Mouse (Mus musculus): Measurements from ENCODE around the gene Ndufa13. TPM values are rescaled to one million over a fixed set of nuclear protein-coding genes. Genes with fewer than 3 reads are reported as not detected.
"Not testable (repeated sequence)": the region's sequence is repeated elsewhere in the genome, so short reads cannot be mapped to it uniquely, and the experiment has no call there.

The Ndufa13 gene
- polyA plus RNA-seq (2015; fragmentation: Nextera tagmentation; extraction: Ambion mirVana) = 288 and 310 TPM in 2 replicates

GRCm38 (mm10) chr8:69902163-69903062 is at the start of gene Ndufa13, which contains the start of the genes Tssk6 and Yjefn3:
Gene Ndufa13 (minus strand): TSS chr8:69902558.
Gene Tssk6 (plus strand): TSS chr8:69902184.
Gene Yjefn3 (minus strand): TSS chr8:69902712.
- whole genome bisulfite sequencing = 2% methylated on average over 89 of the region's 89 CpGs
- no peaks in the 10 kb centered on the region for H3K27me3 ChIP-seq (ENCODE audit: insufficient read depth, low read length)
- peak within 1 kb of the TSS; percentile 85 for H3K27ac ChIP-seq
- H3K4me2 ChIP-seq (ENCODE audit: low read length) = peak within 1 kb of the TSS; percentile 84
- no peak for TF ChIP-seq CTCF (IDR thresholded peaks at IDR 0.05; ENCODE audit: low read depth)
- peak within 1 kb of the TSS; percentile 68 for H3K9ac ChIP-seq (ENCODE audit: low read depth, low read length)
- DNase-seq (ENCODE audit: low spot score) = no peak
- peaks cover 5% of the 10 kb centered on the region; the same call in 1 of the 2 replicates for H3K4me1 ChIP-seq (replicated peaks; ENCODE audit: insufficient read depth, low read length)
- no peaks in the 10 kb centered on the region for H3K9me3 ChIP-seq (replicated peaks; ENCODE audit: low read length)
- peak within 1 kb of the TSS; percentile 55 for H3K4me3 ChIP-seq (replicated peaks; ENCODE audit: low read depth, low read length)
- ATAC-seq (replicated peaks; ENCODE audit: low FRiP score, low read depth) = peak; percentile 41
- H3K36me3 ChIP-seq (ENCODE audit: insufficient read depth, low read length) = 0 out of 2 replicates have a peak, but pooled peaks cover 3% of the 10 kb centered on the region

GRCm38 (mm10) chr8:69950300-69950699 is 47.9 kb upstream of the Ndufa13 start:
- peaks cover 4% of the 10 kb centered on the region; the same call in 1 of the 2 replicates for H3K4me1 ChIP-seq (replicated peaks; ENCODE audit: insufficient read depth, low read length)
- H3K9ac ChIP-seq (ENCODE audit: low read depth, low read length) = no peak overlapping the region
- H3K4me2 ChIP-seq (ENCODE audit: low read length) = no peak overlapping the region
- ATAC-seq (replicated peaks; ENCODE audit: low FRiP score, low read depth) = peak; percentile 40; the same call in 1 of the 2 replicates
- no peak overlapping the region for H3K4me3 ChIP-seq (replicated peaks; ENCODE audit: low read depth, low read length)
- 96% methylated on average over 2 of the region's 2 CpGs for WGBS
- no peaks in the 10 kb centered on the region for H3K9me3 ChIP-seq (replicated peaks; ENCODE audit: low read length)
- TF ChIP-seq CTCF (IDR thresholded peaks at IDR 0.05; ENCODE audit: low read depth) = no peak
- H3K27me3 ChIP-seq (ENCODE audit: insufficient read depth, low read length) = no peaks in the 10 kb centered on the region
- H3K36me3 ChIP-seq (ENCODE audit: insufficient read depth, low read length) = peaks cover 7% of the 10 kb centered on the region; the same call in 1 of the 2 replicates
- DNase-seq (ENCODE audit: low spot score) = no peak
- no peak overlapping the region for H3K27ac ChIP-seq

GRCm38 (mm10) chr8:69942495-69942894 is 40.1 kb upstream of the Ndufa13 start:
- WGBS = 92% methylated on average over 2 of the region's 3 CpGs
- H3K4me2 ChIP-seq (ENCODE audit: low read length); ATAC-seq (replicated peaks; ENCODE audit: low FRiP score, low read depth); H3K4me3 ChIP-seq (replicated peaks; ENCODE audit: low read depth, low read length); H3K27me3 ChIP-seq (ENCODE audit: insufficient read depth, low read length); H3K27ac ChIP-seq; H3K9me3 ChIP-seq (replicated peaks; ENCODE audit: low read length); H3K9ac ChIP-seq (ENCODE audit: low read depth, low read length); H3K36me3 ChIP-seq (ENCODE audit: insufficient read depth, low read length); DNase-seq (ENCODE audit: low spot score): not testable (repeated sequence)
- H3K4me1 ChIP-seq (replicated peaks; ENCODE audit: insufficient read depth, low read length) = peaks cover 12% of the 10 kb centered on the region

- H3K27ac ChIP-seq = no peak overlapping the region
- H3K9me3 ChIP-seq (replicated peaks; ENCODE audit: low read length) = no peaks in the 10 kb centered on the region
- no peak for ATAC-seq (replicated peaks; ENCODE audit: low FRiP score, low read depth)
- H3K4me3 ChIP-seq (replicated peaks; ENCODE audit: low read depth, low read length) = no peak overlapping the region
- peaks cover 17% of the 10 kb centered on the region for H3K4me1 ChIP-seq (replicated peaks; ENCODE audit: insufficient read depth, low read length)
- no peak for DNase-seq (ENCODE audit: low spot score)
- WGBS = 87% methylated on average over 2 of the region's 2 CpGs
- no peak for TF ChIP-seq CTCF (IDR thresholded peaks at IDR 0.05; ENCODE audit: low read depth)
- H3K9ac ChIP-seq (ENCODE audit: low read depth, low read length) = no peak overlapping the region
- H3K4me2 ChIP-seq (ENCODE audit: low read length) = no peak overlapping the region
- H3K36me3 ChIP-seq (ENCODE audit: insufficient read depth, low read length) = peaks cover 4% of the 10 kb centered on the region; the same call in 1 of the 2 replicates
- H3K27me3 ChIP-seq (ENCODE audit: insufficient read depth, low read length) = no peaks in the 10 kb centered on the region
These were observed 38.0 kb upstream of the Ndufa13 start for GRCm38 (mm10) chr8:69940386-69940785.

GRCm38 (mm10) chr8:69939633-69940032 is 37.3 kb upstream of the Ndufa13 start:
- TF ChIP-seq CTCF (IDR thresholded peaks at IDR 0.05; ENCODE audit: low read depth) = no peak
- DNase-seq (ENCODE audit: low spot score) (peak; percentile 77), ATAC-seq (replicated peaks; ENCODE audit: low FRiP score, low read depth) (peak; percentile 88)
- H3K4me2 ChIP-seq (ENCODE audit: low read length) = no peak overlapping the region
- no peak overlapping the region for H3K9ac ChIP-seq (ENCODE audit: low read depth, low read length)
- no peaks in the 10 kb centered on the region for H3K27me3 ChIP-seq (ENCODE audit: insufficient read depth, low read length)
- 22% methylated on average over 3 of the region's 3 CpGs for WGBS
- peaks cover 10% of the 10 kb centered on the region for H3K36me3 ChIP-seq (ENCODE audit: insufficient read depth, low read length)
- H3K4me3 ChIP-seq (replicated peaks; ENCODE audit: low read depth, low read length) = no peak overlapping the region
- 0 out of 2 replicates have a peak overlapping the region, but pooled peaks have one; percentile 64 for H3K27ac ChIP-seq
- H3K9me3 ChIP-seq (replicated peaks; ENCODE audit: low read length) = no peaks in the 10 kb centered on the region
- H3K4me1 ChIP-seq (replicated peaks; ENCODE audit: insufficient read depth, low read length) = peaks cover 17% of the 10 kb centered on the region

GRCm38 (mm10) chr8:69938245-69938982 is 36.1 kb upstream of the Ndufa13 start:
- Histone ChIP-seq H3K4me2 (ENCODE audit: low read length) (no peak overlapping the region), H3K27ac (no peak overlapping the region), H3K4me3 (replicated peaks; ENCODE audit: low read depth, low read length) (no peak overlapping the region), H3K4me1 (replicated peaks; ENCODE audit: insufficient read depth, low read length) (peaks cover 14% of the 10 kb centered on the region), H3K9me3 (replicated peaks; ENCODE audit: low read length) (no peaks in the 10 kb centered on the region), H3K27me3 (ENCODE audit: insufficient read depth, low read length) (no peaks in the 10 kb centered on the region), H3K36me3 (ENCODE audit: insufficient read depth, low read length) (peaks cover 12% of the 10 kb centered on the region), H3K9ac (ENCODE audit: low read depth, low read length) (no peak overlapping the region)
- DNase-seq (ENCODE audit: low spot score) = no peak
- no peak for TF ChIP-seq CTCF (IDR thresholded peaks at IDR 0.05; ENCODE audit: low read depth)
- WGBS = 67% methylated on average over 6 of the region's 6 CpGs
- no peak for ATAC-seq (replicated peaks; ENCODE audit: low FRiP score, low read depth)
